Mouse (Mus musculus) layer of hippocampus, adult 18-20 months (tissue): ENCODE measurements around the gene Tgfb1. TPM values are rescaled to one million over a fixed set of nuclear protein-coding genes. Genes with fewer than 3 reads are reported as not detected.
"Not testable (repeated sequence)": the region's sequence is repeated elsewhere in the genome, so short reads cannot be mapped to it uniquely, and the experiment has no call there.

Experiments used
- DNase-seq, 2 experiments: peaks; one replicate each; pipeline ENCODE4 v3.0.0; 2022; ENCODE audit warnings: low spot score in 2 of 2
- total RNA-seq, 2 experiments: library from RNA; stranded (reverse); gene quantifications; 2 replicates each; pipeline ENCODE4 v1.2.3; 2021

Tgfb1 gene
- total RNA-seq, 2 experiments from 2014 or later: 6.5 to 7.7 TPM

DNA sequence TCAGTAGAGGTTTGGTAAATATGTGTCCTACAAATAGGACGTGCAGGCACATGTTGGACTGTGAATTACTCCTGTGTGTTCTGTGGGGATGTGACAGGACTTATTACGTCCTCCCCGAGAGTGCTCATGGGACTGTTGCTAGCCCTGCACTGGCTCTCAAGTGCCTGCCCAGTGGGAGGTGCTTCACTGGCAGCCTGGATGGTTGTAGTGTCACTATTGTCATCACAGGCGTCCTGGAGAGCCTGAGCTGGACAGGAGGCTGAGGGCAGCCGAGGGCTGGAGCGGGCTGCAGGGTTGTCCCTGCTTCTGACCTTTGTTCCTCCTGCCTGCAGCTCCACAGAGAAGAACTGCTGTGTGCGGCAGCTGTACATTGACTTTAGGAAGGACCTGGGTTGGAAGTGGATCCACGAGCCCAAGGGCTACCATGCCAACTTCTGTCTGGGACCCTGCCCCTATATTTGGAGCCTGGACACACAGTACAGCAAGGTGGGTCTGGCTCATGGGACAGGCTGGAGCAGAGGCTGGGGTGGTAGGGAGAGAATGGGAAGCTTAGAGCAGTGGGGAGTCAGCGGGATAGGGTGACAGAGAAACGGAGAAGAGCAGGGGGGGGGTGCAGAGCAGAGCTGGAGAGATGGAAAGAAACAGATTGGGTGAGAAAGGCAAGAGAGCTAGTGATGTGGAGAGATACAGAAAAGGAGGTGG is 17.1 kb downstream of the Tgfb1 start:
- DNase-seq: no peak

GRCm38 (mm10) chr7:25704716-25705364 is 18.0 kb downstream of the Tgfb1 start:
- DNase-seq: no peak

DNA sequence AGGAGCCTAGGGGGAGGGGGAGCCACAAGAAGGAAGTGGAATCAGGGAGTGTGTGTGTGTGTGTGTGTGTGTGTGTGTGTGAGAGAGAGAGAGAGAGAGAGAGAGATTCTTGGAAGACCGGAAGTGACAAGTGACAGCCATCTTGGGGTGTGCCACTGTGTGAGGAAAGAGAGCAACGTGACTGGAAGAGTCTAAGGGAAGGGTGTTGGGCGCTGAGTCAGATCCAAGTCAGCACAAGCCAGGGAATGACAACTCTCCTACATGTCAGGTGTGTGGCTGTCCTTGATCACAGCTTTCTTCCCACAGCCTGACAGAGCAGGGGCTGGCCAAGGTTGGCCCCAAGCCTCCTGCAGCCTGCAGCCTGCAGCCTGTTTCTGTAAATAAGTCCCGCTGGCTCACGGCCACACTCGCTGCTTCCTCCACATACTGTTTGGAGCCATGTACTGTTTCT is 19.0 kb downstream of the Tgfb1 start:
- no peak for DNase-seq

GRCm38 (mm10) chr7:25706578-25707170 is 19.9 kb downstream of the Tgfb1 start:
- no peak for DNase-seq

DNA sequence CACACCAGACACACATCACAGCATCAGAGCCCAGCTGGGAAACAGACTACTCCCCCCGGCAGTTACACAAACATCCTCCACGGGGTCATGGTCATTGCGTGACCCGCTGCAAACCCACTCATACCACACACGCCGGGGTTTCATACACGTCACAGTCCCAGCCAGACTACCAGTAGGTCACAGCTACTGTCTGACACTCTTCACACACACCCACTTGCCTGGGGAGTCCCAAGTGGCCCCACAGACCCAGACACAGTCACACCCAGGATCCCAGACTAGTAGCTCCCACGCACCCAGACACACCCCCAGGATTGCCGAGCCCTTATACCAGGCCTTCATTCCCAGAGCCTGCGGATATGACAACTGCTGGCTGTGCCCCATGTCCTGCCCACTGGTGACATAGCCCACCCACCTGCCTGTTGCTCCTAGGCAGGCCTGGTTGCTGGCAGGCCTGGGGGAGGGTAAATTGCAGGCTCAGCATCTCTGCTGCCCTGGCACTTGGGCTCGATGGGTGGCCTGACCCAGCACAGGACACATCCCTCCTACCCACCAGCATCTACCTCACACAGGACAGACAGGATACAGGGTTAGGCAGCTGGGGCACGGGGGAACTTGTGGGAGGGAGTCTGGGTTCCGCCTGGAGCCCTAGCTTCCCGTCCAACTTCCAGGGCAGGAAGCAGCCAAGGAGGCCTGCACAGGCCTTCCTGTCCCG is 20.9 kb downstream of the Tgfb1 start:
- DNase-seq: no peak

- DNase-seq: no peak
Measured at GRCm38 (mm10) chr7:25709961-25710360, 23.2 kb downstream of the Tgfb1 start.

- DNase-seq: peak in 1 of 2 experiments; percentile 60
Measured at GRCm38 (mm10) chr7:25710519-25711130, 23.8 kb downstream of the Tgfb1 start.

DNA sequence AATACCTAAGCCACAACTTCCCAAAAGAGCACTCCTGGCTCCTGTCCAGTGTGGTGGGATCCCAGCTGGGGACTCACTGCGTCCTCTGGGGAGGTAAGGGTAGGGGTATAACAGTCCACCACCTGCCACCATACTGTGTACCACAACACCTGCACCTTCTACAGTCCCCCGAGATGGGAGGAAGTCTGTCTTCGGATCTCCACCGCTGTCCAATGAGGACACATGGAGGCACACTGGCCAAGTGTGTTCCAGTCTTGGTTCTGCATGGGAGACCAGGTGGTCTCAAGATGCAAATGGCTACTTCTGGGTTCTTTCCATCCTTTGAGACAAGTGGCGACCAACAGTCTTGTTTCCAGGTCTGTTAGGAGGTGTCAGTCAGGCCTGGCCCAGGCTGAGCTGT is 24.4 kb downstream of the Tgfb1 start:
- no peak for DNase-seq

DNA sequence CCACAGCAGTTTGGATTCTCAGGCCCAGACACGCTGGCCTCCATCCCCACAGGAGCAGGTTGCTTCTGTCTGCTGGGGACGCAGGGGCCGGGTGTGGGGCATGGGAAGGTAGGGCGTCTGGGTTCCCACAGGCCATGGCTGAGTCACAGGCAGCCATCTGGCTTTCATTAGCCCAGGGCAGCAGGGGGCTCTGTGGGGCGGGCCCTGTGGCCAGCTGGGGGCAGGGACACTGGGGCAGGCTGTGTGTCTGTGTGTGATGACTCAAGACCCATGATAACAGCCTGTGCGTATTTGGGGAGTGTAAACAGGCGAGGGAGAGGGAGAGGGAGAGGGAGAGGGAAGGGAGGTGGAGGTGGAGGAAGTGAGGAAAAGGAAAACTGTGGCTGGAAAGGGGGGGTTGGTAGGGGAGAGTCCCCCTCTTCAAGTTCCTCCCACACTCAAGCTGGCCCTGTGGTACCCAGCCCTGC is 25.0 kb downstream of the Tgfb1 start:
- DNase-seq: no peak

DNA sequence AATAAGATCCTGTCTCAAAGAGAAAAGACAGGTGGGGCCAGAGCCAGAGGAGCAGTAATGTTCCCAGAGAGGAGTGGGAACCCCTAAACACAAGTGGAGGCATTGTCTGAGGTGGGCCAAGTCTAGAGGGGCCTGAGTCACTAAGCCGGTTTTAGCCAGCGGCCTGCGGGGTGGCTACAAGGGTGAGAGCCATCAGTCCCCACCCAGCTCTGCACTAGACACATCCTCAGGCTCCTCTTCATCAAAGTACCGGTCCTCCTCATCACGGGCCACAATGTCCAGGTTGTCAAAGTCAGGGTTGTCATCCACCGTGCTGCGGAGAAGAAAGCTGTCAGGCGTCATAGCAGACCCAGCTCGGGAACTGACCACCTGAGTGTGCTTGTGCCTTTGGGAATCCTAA is 26.0 kb downstream of the Tgfb1 start:
- DNase-seq: no peak

DNA sequence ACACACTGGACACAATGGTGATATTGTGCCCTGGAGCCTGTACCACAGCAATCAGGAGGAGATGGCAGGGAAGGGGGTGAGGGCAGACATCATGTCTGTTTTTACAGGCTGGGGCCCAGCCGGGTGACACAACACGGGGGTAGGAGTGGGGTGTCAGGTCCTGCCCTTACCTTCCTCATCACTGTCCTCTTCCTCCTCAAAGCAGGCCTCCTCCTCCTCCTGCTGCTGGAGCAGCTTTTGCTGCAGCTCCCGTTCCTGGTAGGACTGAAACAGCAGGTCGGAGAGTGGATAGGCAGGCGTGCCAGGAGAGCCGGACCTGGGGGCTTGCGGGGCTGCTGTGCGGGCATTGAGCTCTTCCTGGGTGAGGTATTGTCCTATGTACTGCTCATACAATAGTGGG is 27.8 kb downstream of the Tgfb1 start:
- no peak for DNase-seq

DNA sequence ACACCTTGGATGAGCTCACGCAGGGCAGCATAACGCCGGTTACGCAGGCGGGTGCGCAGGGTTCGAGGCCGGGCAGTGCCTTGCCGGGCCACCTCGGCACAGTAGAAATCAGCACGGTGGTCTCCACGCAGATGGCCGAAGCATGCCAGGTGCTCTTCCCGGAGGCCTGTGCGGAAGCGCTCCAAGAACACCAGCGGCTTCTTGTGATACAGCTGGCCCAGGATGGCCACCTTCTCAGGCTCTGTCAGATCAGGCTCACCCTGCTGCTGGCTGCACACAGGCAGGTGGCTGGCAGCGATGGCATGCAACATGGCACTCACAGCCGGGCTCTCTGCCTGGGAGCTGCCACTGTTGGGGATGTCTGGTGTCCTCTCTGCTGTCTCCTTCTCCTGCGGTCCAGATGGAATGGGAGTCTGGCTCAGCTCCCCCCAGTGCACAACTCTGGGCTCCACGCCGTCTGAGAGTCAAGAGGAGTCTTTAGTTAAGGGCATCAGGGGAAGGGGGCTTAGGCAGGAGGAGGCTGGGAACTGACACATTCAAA is 29.0 kb downstream of the Tgfb1 start:
- DNase-seq: peak in 1 of 2 experiments; percentile 46

DNA sequence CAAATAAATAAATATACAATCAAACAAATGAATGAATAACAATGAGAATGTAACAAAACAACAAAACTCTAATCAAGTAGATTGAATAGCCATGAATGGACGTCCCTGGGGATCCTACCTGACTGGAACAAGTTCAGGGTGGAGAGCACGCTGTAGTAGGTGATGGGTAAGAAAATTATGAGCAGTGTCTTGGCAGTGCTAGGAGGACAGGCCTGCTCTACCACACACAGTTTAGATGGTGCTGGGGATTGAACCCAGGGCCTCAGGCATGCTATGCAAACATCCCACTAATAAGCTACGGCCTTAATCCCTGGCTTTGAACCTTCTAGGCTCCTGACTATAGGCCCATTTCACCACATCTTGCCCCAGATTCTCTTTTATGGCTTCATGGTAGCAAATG is 30.7 kb downstream of the Tgfb1 start:
- no peak for DNase-seq

- peak; percentile 92 to 97 for DNase-seq
Measured at GRCm38 (mm10) chr7:25718788-25719417, 32.1 kb downstream of the Tgfb1 start, which contains the start of gene Ccdc97. Ccdc97 (minus strand) TSS chr7:25719088.

DNA sequence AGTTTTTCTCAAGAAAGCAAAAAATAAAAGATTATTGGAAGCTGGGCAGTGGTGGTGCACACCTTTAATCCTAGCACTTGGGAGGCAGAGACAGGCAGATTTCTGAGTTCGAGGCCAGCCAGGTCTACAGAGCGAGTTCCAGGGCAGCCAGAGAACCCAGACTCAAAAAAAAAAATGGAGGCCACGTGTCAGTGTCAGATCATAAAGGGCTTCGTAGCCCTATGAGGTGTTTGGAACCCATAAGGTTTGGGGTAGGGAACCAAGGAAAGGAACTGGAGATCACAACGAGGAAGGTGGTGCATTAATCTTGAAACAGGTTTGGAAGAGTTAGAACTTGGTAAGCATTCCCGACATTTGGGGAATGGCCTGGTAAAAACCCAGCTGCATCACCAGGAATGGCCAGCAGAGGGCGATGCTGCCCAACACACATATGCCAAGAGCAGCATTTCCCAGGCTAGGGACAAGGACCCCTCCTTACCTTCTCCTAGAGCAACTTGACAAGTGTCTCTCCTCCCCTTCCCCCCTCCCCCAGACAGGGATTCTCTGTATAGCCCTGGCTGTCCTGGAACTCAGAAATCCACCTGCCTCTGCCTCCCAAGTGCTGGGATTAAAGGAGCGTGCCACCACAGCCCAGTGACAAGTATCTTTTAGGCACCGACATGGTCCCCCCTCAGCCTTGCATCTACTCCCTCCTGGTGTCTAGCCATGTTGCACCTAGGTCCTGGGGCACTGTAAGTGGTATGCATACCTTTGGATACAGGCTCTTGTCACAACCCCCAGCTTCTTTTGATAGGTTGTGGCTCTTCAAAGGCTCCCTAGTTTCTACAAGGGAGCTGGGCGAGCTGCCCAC is 33.2 kb downstream of the Tgfb1 start:
- DNase-seq: peak; percentile 64 to 89

- no peak for DNase-seq
Measured at GRCm38 (mm10) chr7:25720760-25721159, 34.0 kb downstream of the Tgfb1 start.

DNA sequence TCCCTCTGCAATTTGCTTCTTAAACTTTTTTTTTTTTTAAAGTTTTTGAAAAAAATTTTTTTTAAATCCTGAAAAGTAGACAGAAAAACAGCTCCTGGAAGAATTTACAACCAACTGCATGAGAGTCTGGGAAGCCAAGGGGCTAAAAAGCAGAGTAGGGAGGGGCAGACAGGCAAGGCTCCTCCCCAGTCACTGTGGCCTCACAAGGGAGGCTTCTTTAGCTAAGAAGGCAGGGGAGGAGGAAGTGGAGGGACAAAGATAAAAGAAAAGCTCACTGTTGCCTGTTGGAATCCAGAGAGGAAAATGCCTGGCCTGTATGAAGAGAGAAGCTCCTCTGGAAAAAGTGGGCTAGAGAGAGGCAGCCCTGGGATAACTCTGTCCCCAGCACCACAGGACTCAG is 35.0 kb downstream of the Tgfb1 start:
- not testable (repeated sequence) for DNase-seq

- DNase-seq: no peak
Measured at GRCm38 (mm10) chr7:25725886-25726285, 39.1 kb downstream of the Tgfb1 start.

DNA sequence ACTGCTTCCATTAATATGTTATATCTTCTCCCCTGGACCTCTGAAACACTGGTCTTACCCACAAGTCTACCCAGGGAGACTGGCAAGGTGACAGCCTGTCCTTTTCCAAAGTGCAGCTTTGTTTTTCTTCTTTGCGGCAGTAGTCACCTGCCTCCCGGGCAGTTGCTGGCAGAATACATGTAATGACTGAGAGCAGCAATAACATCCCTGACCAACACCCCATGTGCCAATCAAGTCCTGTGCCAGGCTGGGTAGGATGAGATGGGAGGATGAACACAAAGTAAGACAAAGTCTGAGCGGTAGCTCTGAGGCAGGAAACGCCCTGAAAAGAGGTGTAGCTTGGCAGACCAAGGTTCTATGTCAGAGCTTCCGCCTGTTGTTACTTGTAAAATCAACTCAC is 41.0 kb downstream of the Tgfb1 start:
- DNase-seq: no peak
